Mouse (Mus musculus): ENCODE data around the gene Lim2.

Lim2 gene

GRCm38 (mm10) chr7:43443917-43444293 is 16.4 kb downstream of the Lim2 start, which contains the start of the genes Etfb and Gm45233:
TSS of gene Etfb (plus strand) at chr7:43444083.
TSS of gene Gm45233 (plus strand) at chr7:43444128.
- peak; percentile 97 to 98 for DNase-seq (ENCODE audit: low spot score in 2 of 2)

GRCm38 (mm10) chr7:43447801-43448200 is 20.3 kb downstream of the Lim2 start:
- no peak for DNase-seq (ENCODE audit: low spot score in 2 of 2)

- no peak for DNase-seq (ENCODE audit: low spot score in 2 of 2)
Measured at GRCm38 (mm10) chr7:43448246-43448645, 20.8 kb downstream of the Lim2 start.

GRCm38 (mm10) chr7:43449811-43450210 is 22.3 kb downstream of the Lim2 start:
- DNase-seq (ENCODE audit: low spot score in 2 of 2): no peak

GRCm38 (mm10) chr7:43451726-43452125 is 24.3 kb downstream of the Lim2 start:
- no peak for DNase-seq (ENCODE audit: low spot score in 2 of 2)

- no peak for DNase-seq (ENCODE audit: low spot score in 2 of 2)
Measured at GRCm38 (mm10) chr7:43452609-43453008, 25.1 kb downstream of the Lim2 start.

- no peak for DNase-seq (ENCODE audit: low spot score in 2 of 2)
Measured at GRCm38 (mm10) chr7:43453599-43454355, 26.3 kb downstream of the Lim2 start.

GRCm38 (mm10) chr7:43454371-43454770 is 26.9 kb downstream of the Lim2 start:
- DNase-seq (ENCODE audit: low spot score in 2 of 2): no peak

- DNase-seq (ENCODE audit: low spot score in 2 of 2): no peak
Measured at GRCm38 (mm10) chr7:43462851-43463250, 35.4 kb downstream of the Lim2 start, which contains the start of gene Vsig10l. TSS of gene Vsig10l (plus strand) at chr7:43463151.

- no peak for DNase-seq (ENCODE audit: low spot score in 2 of 2)
Measured at GRCm38 (mm10) chr7:43463976-43464375, 36.5 kb downstream of the Lim2 start.

GRCm38 (mm10) chr7:43464864-43465343 is 37.4 kb downstream of the Lim2 start:
- DNase-seq (ENCODE audit: low spot score in 2 of 2): no peak

GRCm38 (mm10) chr7:43465344-43466098 is 38.1 kb downstream of the Lim2 start:
- peak; percentile 91 to 93 for DNase-seq (ENCODE audit: low spot score in 2 of 2)

- DNase-seq (ENCODE audit: low spot score in 2 of 2): peak; percentile 86 to 87
Measured at GRCm38 (mm10) chr7:43466099-43466694, 38.7 kb downstream of the Lim2 start.

GRCm38 (mm10) chr7:43470373-43470772 is 42.9 kb downstream of the Lim2 start:
- no peak for DNase-seq (ENCODE audit: low spot score in 2 of 2)

GRCm38 (mm10) chr7:43475706-43476105 is 48.2 kb downstream of the Lim2 start:
- no peak for DNase-seq (ENCODE audit: low spot score in 2 of 2)

- DNase-seq (ENCODE audit: low spot score in 2 of 2): no peak
Measured at GRCm38 (mm10) chr7:43476376-43476775, 48.9 kb downstream of the Lim2 start.

GRCm38 (mm10) chr7:43481191-43481590 is 53.7 kb downstream of the Lim2 start:
- DNase-seq (ENCODE audit: low spot score in 2 of 2): peak in 1 of 2 experiments; percentile 72

- peak; percentile 68 to 72 for DNase-seq (ENCODE audit: low spot score in 2 of 2)
Measured at GRCm38 (mm10) chr7:43482090-43482716, 54.7 kb downstream of the Lim2 start.

- DNase-seq (ENCODE audit: low spot score in 2 of 2): no peak
Measured at GRCm38 (mm10) chr7:43483236-43483635, 55.8 kb downstream of the Lim2 start.
